Mouse (Mus musculus): Measurements from ENCODE around the gene Fyn.
A peak's percentile ranks its signal among the peaks of the same experiment; 100 is the strongest.

Gene Fyn

DNA sequence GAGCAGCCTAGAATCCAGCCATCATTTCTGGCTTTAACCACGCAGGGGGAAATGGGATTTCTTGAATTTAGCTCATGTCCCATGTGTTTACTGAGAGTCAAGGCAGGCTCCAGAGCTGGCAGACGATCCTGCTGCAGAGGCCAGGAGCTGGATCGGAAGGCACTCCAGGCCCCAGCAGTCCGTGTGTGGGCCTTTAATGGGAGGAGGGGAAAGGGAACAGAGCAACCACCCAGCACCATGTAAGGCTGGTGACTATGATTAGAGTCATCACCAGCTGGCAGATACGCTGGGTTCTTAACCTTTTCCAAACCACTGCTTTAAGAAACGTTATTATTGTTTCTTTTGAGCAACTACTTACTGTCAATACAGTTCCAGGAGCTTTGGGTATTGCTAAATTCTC, 246.0 kb downstream of the Fyn start:
- DNase-seq = peak; percentile 57 to 70

Measured in kidney, postnatal 4 days (tissue).